Mouse (Mus musculus) heart, postnatal 36 days (tissue): ENCODE data around the gene Zfp472. TPM values are rescaled to one million over a fixed set of nuclear protein-coding genes. Genes with fewer than 3 reads are reported as not detected.
"Not testable (repeated sequence)": the region's sequence is repeated elsewhere in the genome, so short reads cannot be mapped to it uniquely, and the experiment has no call there.

Experiments used
- DNase-seq, 2 experiments: peaks; one replicate each; pipeline ENCODE4 v3.0.0; 2021 to 2022
- intact Hi-C: fragments of 180-260 bp; cut with DNase I; formaldehyde crosslinking; loops from one replicate; pipeline ENCODE4 v1.15.1; 2025
- total RNA-seq, 2 experiments: library from RNA; stranded (reverse); gene quantifications; 2 replicates each; pipeline ENCODE4 v1.2.3; 2021

Gene Zfp472
- total RNA-seq, 2 experiments from 2014 or later = 1.7 to 2.4 TPM

DNA sequence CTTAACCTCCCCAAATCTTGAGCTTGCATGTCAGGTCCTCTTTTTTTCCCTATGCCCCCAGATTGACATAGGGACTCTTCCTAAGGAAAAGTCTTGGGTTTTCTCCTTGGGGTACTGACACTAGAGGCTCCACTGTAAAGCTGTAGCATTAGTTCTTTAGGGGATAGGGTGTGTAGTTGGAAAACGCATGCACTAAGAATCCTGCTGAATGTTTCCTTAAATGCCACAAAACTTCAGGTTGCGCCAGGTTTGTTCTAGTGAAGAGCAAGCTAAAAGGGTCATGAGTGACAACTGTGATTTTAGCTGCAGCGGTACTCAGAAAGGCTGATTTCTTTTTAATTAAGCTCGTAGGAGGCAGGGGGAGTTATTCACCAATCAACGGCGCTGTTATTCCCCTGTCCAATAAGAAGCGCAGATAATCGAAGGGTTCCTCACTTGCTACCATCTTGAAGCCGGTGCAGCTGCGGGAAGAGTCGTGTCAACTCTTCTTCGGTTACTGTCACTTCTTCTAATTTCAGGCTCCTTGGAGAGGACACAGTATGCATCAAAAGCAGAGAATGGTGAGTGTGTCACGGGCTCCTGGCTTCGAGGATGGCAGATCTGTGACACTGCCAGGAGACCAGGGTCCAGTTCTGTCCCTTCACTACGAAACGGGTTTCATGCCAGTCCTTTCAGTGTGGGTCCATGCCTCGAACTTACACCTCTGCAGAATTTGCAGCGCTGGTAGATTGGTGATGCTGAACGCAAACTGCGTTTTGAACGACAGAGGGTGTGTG is 27.3 kb downstream of the Zfp472 start, which contains the start of gene Zfp952:
Zfp952 (plus strand) TSS at position 431 of the 776 bp plus-strand sequence.
- intact Hi-C loops = loop anchor here (5.0 kb wide), 1 partner anchor 99 kb away; no protein-coding TSS in a partner anchor
- peak; percentile 85 to 86 for DNase-seq

DNA sequence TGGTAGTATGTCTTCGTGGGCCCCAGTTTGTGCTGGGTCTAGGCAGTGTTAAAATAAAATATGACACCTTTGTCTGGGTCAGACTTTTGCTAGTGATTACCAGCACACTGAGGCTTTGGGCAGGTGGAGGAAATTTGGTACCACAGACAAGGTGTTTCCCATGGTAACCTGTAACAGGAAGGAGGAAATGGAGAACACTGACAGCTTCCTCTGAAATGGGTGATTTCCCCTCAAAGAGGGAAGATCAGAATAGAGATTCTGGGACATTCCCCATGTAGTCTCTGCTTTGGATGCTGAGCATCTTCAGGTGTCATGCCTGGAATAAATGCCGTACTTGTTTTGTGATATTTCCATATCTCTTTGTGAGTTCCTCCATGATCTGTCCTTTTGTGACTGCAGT is 32.9 kb downstream of the Zfp472 start:
- no peak for DNase-seq
- intact Hi-C loops = no loop called here

DNA sequence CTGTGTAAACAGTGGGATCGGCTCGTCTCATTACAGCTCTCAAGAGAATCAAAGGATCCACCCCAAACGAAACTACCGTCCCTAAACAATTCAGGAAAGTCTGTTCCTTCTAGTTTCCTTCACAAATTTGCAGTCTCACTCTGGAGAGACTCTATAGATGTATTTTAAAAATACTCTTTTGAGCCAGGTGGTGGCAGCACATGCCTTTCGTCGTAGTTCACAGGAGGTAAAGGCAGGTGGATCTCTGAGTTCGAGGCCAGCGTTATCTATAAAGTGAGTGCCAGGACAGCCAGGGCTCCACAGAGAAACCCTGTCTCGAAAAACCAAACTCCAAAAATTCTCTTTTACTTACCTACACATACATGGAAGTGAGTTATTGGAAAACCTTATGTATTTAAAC is 42.7 kb downstream of the Zfp472 start:
- intact Hi-C loops = no loop called here

DNA sequence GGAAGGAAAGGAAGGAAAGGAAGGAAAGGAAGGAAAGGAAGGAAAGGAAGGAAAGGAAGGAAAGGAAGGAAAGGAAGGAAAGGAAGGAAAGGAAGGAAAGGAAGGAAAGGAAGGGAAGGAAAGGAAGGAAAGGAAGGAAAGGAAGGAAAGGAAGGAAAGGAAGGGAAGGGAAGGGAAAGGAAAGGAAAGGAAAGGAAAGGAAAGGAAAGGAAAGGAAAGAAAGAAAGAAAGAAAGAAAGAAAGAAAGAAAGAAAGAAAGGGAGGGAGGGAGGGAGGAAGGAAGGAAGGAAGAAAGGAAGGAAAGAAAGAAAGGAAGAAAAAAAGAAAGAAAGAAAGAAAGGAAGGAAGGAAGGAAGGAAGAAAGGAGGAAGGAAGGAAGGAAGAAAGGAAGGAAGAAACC is 54.8 kb downstream of the Zfp472 start:
- intact Hi-C loops, DNase-seq: not testable (repeated sequence)

More for the DNA sequence above, 42.7 kb downstream of the Zfp472 start:
- DNase-seq = no peak

Other genes with a start within 250 kb of the Zfp472 start
- gene Zfp871, start 177.5 kb upstream of the Zfp472 start, total RNA-seq = 10 to 100 TPM; 28.7 to 31.8 TPM
- under 1 TPM in 1 of 2 experiments, not detected in 1; 0.19 TPM for gene Zfp811, start 155.9 kb upstream of the Zfp472 start, total RNA-seq
- gene Zfp799, start 135.6 kb upstream of the Zfp472 start, total RNA-seq = 10 to 100 TPM in 1 of 2 experiments, 1 to 10 TPM in 1; 9.3 to 12.4 TPM
- 1 to 10 TPM; 6.5 to 9.9 TPM for gene Zfp870, start 74.2 kb upstream of the Zfp472 start, total RNA-seq
- not detected for gene Cyp4f14, start 48.5 kb upstream of the Zfp472 start, total RNA-seq
- 10 to 100 TPM; 12.5 to 15.2 TPM for gene Cyp4f13, start 18.4 kb upstream of the Zfp472 start, total RNA-seq
- gene Zfp952, start 27.3 kb downstream of the Zfp472 start, total RNA-seq = 1 to 10 TPM; 5.9 to 7.1 TPM
- 1 to 10 TPM; 4.1 to 5.3 TPM for gene Zfp763, start 67.6 kb downstream of the Zfp472 start, total RNA-seq
- gene 4921501E09Rik, start 102.2 kb downstream of the Zfp472 start, total RNA-seq = not detected
- 1 to 10 TPM; 5.9 to 7.9 TPM for gene Zfp563, start 123.5 kb downstream of the Zfp472 start, total RNA-seq
- gene Morc2b, start 173.9 kb downstream of the Zfp472 start, total RNA-seq = under 1 TPM in 1 of 2 experiments, not detected in 1; 0.14 TPM
- not detected for gene Olfr55, start 202.6 kb downstream of the Zfp472 start, total RNA-seq
- not detected for gene Olfr239, start 225.5 kb downstream of the Zfp472 start, total RNA-seq